Mouse (Mus musculus): Measurements from ENCODE around the gene F9. TPM values are rescaled to one million over a fixed set of nuclear protein-coding genes. Genes with fewer than 3 reads are reported as not detected.

The F9 gene
- polyA plus RNA-seq (2012): not detected in 2 replicates

DNA sequence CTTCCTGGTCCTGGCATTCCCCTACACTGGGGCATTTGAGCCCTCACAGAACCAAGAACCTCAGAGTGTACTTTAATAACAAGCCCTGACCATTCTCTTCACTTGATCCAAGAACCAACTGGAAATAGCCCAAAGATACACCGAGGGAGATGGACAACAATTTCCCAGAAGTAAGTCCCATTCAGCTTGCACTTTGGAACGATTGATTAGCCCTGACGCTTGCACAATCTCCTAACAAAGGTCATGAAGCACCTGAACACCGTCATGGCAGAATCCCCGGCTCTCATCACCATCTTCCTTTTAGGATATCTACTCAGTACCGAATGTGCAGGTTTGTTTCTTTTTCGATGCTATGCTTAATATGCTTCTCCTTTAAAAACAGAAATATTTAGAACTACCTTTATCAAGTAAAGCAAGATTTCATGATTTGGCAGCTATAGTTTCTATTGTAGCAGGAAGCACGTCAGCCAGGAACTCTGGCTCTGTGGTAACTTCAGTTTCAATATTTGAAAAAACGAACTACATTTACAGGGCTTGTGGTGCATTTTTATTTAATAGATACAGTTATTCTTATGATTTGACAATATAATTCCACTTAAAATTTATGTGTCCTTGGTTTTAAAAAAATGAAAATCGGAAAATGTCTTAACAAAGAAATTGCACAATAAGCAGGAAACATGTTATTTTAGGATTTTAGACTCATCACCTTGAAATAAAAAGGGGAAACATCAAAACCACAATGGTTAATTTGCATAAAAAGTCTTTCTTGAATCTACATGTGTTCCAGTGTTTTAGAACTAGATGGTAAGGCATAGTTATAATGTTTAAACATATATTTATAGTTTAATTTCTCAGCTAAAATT is at the start of gene F9:
Gene F9 (plus strand): TSS at position 244 of the 863 bp plus-strand sequence.
- TF ChIP-seq GATA1 (IDR thresholded peaks at IDR 0.05; ENCODE audit: low read length): no peak

DNA sequence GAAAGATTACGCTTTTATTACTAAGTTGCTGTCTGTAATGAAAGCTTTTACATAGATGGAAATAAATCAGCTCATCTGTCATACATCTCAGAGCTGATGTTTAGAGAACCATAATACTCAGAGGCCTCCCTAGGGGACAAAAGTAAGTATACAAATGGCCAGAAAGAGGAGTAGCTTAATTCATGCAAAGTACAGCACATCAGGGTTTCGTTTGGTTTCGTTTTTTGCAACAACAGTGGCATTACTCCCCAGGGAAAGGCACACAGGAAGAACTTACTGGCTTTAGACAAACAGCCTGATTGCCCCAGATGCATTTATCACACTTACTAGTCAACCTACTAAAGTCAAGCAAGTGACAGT is 800 bp downstream of the F9 start:
- TF ChIP-seq GATA1 (IDR thresholded peaks at IDR 0.05; ENCODE audit: low read length): no peak

DNA sequence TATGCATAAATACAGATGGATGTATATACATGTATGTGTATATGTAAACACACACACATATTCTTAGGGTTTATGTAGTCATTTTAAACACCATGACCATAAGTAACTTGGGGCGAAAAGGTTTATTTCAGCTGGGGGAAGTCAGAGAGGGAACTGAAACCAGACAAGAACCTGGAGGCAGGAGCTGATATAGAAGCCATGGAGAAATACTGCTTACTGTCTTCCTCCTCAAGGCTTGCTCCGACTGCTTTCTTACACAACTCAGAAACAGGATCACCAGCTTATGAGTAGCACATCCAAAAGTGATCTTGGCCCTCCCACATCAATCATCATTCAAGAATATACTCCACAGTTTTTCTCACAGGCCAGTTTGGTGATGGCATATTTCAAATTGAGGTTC is 2.2 kb downstream of the F9 start:
- TF ChIP-seq GATA1 (IDR thresholded peaks at IDR 0.05; ENCODE audit: low read length): no peak

DNA sequence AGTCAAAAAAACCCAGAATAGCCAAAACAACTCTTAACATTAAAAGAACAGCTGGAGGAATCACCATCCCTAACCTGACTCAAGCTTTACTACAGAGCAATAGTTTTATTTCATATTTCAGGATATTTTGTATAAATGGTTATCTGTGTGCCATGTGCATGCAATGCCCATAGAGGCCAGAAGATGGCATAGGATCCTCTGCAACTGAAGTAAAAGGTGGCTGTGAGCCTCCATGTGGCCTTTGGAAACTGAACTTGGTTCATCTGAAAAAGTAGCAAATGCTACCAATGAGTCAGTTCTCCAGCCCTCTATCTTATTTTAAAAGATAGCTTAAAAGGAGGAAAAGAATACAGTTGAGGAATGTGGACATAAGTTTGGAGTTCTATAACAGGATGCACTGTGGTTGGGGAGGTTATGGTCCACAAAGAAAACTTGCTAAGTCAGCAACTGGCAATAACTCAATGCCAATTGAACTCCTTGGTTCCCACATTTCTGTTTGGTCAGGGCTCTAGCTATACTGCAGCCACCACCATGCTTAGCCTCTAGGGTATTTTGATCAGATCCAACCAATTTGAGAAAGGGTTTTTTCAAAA is 13.9 kb downstream of the F9 start:
- TF ChIP-seq GATA1 (IDR thresholded peaks at IDR 0.05; ENCODE audit: low read length): no peak

DNA sequence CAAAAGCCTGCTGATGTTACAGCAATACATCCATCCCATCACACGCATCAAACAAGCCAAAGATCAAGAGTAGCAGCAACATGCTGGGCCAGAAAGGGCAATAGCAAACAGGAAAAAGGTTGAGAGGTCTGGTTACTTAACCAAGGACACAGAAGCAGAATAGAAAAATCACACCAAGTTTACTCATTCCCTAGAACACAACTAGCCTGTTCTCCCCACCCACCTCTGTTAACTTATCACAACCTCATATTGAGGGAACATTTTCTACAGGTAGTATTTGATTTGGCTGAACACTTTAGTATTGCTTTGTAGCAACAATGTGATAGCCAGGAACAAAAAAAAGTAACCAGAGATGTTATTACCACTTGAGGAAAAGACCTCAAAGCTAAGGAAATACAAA is 15.3 kb downstream of the F9 start:
- no peak for TF ChIP-seq GATA1 (IDR thresholded peaks at IDR 0.05; ENCODE audit: low read length)

DNA sequence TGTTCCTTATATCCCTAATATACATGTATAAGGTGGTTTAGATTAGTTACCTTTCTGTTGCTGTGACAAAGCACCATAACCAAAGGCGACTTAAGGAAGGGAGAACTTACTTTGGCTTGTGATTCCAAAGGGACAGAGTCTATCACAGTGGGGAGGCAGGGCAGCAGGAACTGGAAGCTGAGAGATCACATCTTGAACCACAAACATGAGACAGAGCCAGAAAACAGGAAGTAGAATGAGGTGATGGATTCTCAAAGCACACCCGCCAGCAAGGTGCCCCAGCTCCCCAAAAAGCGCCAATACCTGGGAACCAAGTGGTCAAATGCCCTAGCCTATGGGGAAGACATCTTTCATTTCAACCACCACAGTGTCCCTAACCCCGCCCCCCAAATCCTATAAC is 21.7 kb downstream of the F9 start:
- no peak for TF ChIP-seq GATA1 (IDR thresholded peaks at IDR 0.05; ENCODE audit: low read length)

DNA sequence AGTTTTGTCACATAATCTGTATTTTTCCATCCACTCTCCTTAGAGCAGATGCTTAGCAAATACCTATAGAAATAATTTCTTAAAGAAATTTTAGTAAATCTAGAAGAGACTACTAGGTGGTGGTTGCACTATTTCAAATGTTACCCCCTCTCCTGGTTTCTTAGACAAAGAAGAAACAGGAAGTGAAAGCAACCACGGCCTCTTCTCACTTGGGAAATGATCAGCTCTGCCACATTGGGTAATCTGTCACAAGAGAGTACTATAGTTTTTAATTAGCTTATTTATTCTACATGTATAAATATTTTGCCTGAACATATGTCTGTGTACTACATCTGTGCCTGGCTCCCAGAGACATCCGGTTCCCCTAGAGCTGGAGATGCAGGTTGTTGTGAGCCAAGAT is 22.3 kb downstream of the F9 start:
- no peak for TF ChIP-seq GATA1 (IDR thresholded peaks at IDR 0.05; ENCODE audit: low read length)

DNA sequence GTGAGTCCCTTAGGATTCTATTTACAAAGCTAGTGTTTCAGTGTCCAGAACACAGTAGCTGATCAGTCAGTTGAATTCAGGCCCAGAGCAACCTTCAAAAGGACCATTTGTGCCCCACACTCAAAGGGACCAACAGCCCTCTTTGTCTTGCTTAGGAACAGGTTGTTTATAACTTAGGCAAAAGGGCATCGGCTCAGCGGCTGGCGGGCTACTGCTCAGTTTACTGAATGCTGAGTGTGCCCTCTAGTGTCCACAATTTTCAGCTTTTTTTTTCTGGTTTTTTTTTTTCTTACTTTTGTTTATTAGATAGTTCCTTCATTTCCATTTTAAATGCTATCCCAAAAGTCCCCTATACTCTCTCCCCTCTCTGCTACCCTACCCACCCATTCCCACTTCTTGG is 27.4 kb downstream of the F9 start:
- no peak for TF ChIP-seq GATA1 (IDR thresholded peaks at IDR 0.05; ENCODE audit: low read length)

DNA sequence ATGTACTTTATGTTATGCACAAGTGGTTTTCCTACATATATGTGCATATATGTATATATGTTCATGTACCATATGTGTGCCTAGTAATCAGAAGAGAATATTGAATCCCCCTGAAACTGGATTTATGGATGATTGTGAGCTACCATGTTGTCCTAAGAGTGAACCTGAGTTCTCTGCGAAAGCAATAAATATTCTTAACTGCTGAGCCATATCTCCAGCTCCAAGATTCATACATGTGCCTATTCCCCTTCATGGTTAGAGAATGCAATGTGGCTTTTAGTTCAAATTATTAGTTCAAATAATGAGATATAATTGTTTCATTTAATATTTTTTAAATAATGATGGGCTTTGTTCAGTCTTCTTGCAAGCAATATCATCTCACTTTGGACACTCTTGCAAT is 55.5 kb downstream of the F9 start:
- no peak for TF ChIP-seq GATA1 (IDR thresholded peaks at IDR 0.05; ENCODE audit: low read length)

DNA sequence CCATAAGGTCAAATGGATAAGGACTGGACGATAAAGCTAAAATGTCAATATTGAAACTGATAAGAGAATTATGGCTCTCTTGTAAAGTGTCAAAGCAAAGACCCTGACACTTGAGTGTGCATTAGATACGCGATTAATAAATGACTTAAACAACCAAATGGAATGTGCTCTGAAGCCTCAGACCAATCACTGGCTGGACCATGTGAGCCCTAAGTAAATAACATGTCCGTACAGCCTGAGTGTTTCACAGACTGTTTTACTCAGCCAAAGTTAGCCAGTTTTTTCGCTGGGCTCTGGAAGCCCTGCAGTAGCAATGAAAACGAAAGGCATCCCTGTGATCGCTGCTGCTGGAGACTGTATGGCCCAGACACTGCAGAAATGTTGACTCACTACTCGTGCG is 55.9 kb downstream of the F9 start:
- no peak for TF ChIP-seq GATA1 (IDR thresholded peaks at IDR 0.05; ENCODE audit: low read length)

DNA sequence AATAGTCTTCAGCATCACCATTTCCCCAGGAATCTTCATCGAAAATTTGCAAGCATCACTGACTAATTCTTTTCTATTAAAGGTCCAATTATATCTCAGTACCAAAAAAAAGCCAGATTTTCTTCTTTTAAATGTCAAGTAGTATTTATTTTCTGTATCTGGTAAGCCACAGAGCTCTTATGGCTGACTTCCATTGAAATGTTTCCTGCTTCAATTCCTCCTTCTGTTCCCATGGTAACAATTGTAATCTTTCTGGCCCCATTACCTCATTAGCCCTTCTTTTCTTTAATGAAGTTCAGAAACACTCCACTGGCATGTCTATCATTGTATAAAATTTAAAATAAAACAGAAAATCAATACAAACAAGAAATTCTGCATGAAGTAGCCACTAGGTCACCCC is 76.1 kb downstream of the F9 start:
- no peak for TF ChIP-seq GATA1 (IDR thresholded peaks at IDR 0.05; ENCODE audit: low read length)

Other genes starting within 250 kb of the F9 start
- gene Mcf2, start 179.6 kb downstream of the F9 start, polyA plus RNA-seq (2012): not detected in 2 replicates

Data from G1E-ER4 (cell line).